Comparison of ENCODE assay signal across 15 mouse cellular contexts in the genomic region with DNA sequence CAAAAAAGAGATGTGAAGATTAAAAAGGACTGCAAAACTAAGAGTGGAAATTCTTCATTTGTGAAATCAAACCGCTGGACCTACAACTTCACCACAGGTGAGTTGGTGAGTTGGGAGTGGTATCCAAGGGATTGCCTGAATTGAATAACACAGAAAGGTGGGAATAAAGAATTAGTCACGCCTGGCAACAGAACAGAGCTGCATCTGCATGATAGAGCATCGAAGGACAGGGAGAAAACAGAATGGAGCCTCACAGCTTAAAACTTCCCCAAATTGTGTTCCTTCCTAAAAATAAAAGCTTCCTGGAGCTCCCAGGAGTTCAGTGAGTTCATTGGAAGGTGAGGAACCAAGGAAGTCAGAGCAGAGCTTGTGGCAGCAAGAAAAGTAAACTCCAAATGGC.
"Had no signal": no experiment of that assay in that cellular context is flagged by ENCODE, and none has a peak within 500 bp of the region (broad histone marks: within the 10 kb centered on the region; RNA-seq: fewer than 3 reads in every experiment).

No protein-coding gene starts in this region.

- H3K27me3 ChIP-seq: neural tube, embryonic 15.5 days; stomach, embryonic 15.5 days had no signal

- DNase-seq: retina, postnatal 1 day; right cerebral cortex, adult 18-20 months; right cerebral cortex, postnatal 14 days; right cerebral cortex, postnatal 25 days; right cerebral cortex, postnatal 4 days; spleen, adult 18-20 months; thymus, adult 18-20 months; thymus, adult 2 months; thymus, postnatal 14 days; thymus, postnatal 25 days; thymus, postnatal 36 days; thymus, postnatal 4 days had no signal

- H3K4me3 ChIP-seq: neural tube, embryonic 15.5 days; stomach, embryonic 15.5 days had no signal

- H3K4me1 ChIP-seq: stomach, embryonic 15.5 days had no signal

- H3K27ac ChIP-seq: neural tube, embryonic 15.5 days; stomach, embryonic 15.5 days; stomach, postnatal 0 days had no signal

- H3K36me3 ChIP-seq: neural tube, embryonic 15.5 days; stomach, embryonic 15.5 days had no signal

- H3K9ac ChIP-seq: neural tube, embryonic 15.5 days; stomach, embryonic 15.5 days had no signal

- H3K9me3 ChIP-seq: neural tube, embryonic 15.5 days; stomach, embryonic 15.5 days had no signal
